Mouse (Mus musculus): ENCODE results near the gene Ndufa11.

DNA sequence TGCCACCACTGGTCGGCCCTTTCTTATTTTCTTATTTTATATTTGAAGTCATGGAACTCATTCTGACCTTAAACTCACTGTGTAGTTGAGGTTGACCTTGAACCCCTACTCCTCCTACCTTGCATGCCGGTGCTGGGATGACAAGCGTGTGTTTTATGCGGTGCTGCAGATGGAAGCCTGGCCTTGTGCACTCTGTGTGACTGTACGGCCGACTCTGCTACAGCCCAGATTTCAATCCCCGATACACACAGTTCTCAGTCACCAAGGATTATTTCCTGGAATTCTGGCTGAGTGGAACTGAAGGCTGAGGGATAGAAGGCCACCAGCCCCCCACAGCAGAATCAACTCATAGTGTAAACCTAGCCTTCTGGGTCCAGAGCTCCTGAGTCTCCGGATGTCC is 47.8 kb upstream of the Ndufa11 start:
- TF ChIP-seq CTCF (IDR thresholded peaks at IDR 0.05; ENCODE audit: low read depth) (no peak), EP300 (optimal IDR thresholded peaks at IDR 0.05) (no peak)

Measured in stomach, postnatal 0 days (tissue).